Mouse (Mus musculus): Measurements from ENCODE around the gene Arap1.
A peak's percentile ranks its signal among the peaks of the same experiment; 100 is the strongest.

Gene Arap1

GRCm38 (mm10) chr7:101443093-101443492 is 95.2 kb downstream of the Arap1 start:
- no peak for DNase-seq (ENCODE audit: low spot score in 2 of 2)

DNA sequence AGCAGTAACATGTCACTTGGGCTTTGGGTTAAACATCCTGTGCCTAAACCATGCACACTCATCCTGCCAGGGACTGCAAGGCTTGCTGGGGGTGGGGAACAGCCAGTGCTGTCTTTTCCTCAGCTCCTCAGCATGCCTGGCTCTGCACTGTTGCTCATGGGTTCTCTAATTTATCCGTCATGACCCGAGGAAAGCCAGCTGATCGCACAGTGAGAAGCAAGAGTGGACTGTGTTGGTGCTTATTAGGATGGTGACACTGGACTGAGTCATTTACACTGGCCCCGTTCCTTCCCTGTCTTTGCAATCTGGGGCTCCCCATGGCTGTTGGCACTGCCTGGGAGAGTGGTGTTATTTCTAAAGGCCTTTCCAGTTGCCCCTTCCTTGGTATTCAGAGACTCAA is 96.3 kb downstream of the Arap1 start:
- DNase-seq (ENCODE audit: low spot score in 2 of 2) = no peak

GRCm38 (mm10) chr7:101449855-101450254 is 102.0 kb downstream of the Arap1 start:
- DNase-seq (ENCODE audit: low spot score in 2 of 2) = no peak

GRCm38 (mm10) chr7:101450422-101451401 is 102.8 kb downstream of the Arap1 start:
- DNase-seq (ENCODE audit: low spot score in 2 of 2) = peak in 1 of 2 experiments; percentile 88

DNA sequence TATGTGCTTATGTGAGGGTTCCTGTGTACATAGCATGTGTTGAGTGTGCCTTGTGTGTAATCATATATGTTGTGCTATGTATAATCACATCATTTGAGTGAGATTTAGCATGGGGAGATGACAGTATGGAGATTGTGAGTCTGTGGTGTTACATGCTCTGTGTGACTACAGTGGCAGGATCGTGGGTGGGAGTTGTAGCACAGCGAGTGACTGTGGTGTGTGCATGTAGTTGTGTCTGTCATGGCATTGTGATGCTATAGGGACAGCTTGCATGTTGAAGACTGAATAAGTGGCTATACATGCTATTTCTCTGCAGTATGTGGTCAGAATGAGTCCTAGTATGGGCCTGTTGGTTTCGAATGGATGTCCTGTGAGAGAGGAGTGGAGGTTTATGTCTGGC is 104.8 kb downstream of the Arap1 start:
- DNase-seq (ENCODE audit: low spot score in 2 of 2) = no peak

DNA sequence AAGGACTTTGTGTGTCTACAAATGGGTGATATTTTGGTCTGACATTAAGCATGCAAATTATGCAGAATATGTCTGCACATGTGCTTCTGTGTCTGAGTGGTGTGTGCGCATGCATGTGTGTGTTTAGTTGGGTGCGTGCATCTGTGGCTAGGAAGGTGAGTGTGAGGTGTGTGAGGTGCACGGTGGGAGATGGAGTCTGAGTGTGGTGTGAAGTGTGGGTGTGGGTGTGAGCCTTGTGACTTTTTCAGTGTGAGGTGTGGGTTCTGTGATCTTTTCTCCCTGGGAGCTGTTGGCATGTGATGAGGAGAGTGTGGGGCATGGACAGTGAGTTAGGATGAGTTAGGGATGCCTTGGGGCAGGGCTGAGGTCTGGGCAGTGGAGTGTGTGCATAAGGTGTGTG is 105.4 kb downstream of the Arap1 start:
- no peak for DNase-seq (ENCODE audit: low spot score in 2 of 2)

- no peak for DNase-seq (ENCODE audit: low spot score in 2 of 2)
Observed at GRCm38 (mm10) chr7:101453725-101454124, 105.9 kb downstream of the Arap1 start.

GRCm38 (mm10) chr7:101454479-101454878 is 106.6 kb downstream of the Arap1 start:
- no peak for DNase-seq (ENCODE audit: low spot score in 2 of 2)

GRCm38 (mm10) chr7:101455141-101455540 is 107.3 kb downstream of the Arap1 start:
- DNase-seq (ENCODE audit: low spot score in 2 of 2) = no peak

GRCm38 (mm10) chr7:101456318-101456717 is 108.5 kb downstream of the Arap1 start:
- DNase-seq (ENCODE audit: low spot score in 2 of 2) = no peak

- DNase-seq (ENCODE audit: low spot score in 2 of 2) = no peak
Observed at GRCm38 (mm10) chr7:101456789-101457188, 108.9 kb downstream of the Arap1 start.

- no peak for DNase-seq (ENCODE audit: low spot score in 2 of 2)
Observed at GRCm38 (mm10) chr7:101457283-101457682, 109.4 kb downstream of the Arap1 start.

DNA sequence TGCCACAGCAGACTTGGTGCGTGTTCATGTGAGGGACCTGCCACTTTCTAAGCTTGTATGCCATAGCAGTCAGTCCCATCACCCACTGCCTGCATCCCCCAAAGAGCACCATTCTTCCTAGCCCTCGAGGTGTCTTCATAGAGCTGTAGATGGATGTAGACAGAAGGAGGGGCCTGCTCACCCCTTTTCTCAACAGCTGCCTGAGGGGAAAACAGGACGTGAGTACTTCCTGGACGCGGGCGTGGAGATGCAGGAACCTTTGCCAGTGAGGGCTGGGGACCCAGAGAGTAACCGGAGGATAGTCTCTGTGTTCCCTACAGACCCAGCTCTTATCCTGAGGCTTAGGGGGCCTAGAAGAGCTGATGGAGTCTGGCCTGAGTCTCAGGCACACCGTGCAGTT is 109.9 kb downstream of the Arap1 start:
- no peak for DNase-seq (ENCODE audit: low spot score in 2 of 2)

DNA sequence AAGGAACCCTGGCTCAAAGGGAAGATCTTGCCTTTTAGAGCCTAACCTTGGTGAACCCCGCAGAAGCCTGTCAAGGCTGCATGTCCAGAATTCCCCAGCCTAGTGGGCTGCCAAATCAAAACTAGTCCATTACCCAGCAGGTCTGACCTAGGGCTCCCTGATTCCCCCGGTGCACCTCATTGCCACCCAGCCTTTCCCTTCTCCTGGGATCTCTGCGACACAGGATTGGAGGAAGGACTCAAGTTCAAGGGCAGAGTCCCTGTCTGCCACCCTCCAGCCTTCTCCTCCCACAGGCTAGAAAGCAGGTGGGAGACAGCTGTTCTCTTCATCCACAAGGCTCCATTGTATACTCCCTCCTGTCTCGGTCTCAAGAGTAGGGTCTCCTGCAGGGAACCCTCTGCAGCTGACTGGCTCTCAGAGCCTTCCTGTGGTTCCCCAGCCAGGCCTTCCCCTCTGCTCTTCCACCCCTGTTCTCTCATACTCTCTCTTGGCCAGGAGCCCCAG is 110.5 kb downstream of the Arap1 start:
- DNase-seq (ENCODE audit: low spot score in 2 of 2) = no peak

DNA sequence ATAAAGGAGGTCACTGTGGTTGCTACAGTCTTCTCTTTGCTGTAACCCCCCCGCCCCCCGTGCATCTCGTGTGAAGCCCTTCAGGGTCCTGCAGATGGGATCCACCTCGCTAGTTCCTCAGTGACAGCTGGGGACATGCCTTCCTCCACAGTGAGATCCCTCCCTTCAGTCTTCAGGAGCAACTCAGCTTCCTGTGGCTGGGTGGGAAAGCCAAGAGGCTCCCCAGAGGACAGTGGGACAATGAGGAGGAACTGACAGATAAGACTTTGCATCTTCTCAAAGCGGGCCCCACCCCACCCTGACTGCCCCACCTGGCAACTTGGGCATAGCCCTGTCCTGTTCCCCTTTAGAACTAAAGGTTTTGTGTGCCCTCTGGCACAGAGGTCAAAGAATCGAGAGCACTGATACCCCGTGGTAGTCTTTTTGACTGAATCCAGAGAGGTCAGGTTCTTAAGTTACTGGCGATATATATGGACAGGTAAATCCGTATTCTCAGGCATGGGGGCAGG is 111.5 kb downstream of the Arap1 start:
- no peak for DNase-seq (ENCODE audit: low spot score in 2 of 2)

- DNase-seq (ENCODE audit: low spot score in 2 of 2) = no peak
Observed at GRCm38 (mm10) chr7:101459923-101460607, 112.2 kb downstream of the Arap1 start.

- no peak for DNase-seq (ENCODE audit: low spot score in 2 of 2)
Observed at GRCm38 (mm10) chr7:101460608-101460957, 112.7 kb downstream of the Arap1 start.

GRCm38 (mm10) chr7:101461571-101461970 is 113.7 kb downstream of the Arap1 start:
- no peak for DNase-seq (ENCODE audit: low spot score in 2 of 2)

Measured in frontal cortex, postnatal 10 days (tissue).